Mouse (Mus musculus) Muller cell, postnatal 12 days (primary cell): ENCODE data around the gene Scrn1.
A peak's percentile ranks its signal among the peaks of the same experiment; 100 is the strongest.

Source experiments
- DNase-seq: peaks from one replicate; pipeline ENCODE4 v3.0.0-alpha.2; 2015; ENCODE audit errors: inconsistent ontology term

Scrn1 gene

GRCm38 (mm10) chr6:54531048-54531481, 35.2 kb downstream of the Scrn1 start:
- peak; percentile 58 for DNase-seq

- DNase-seq = no peak
These were observed 36.1 kb downstream of the Scrn1 start for GRCm38 (mm10) chr6:54530182-54530581.

GRCm38 (mm10) chr6:54528666-54529065, 37.6 kb downstream of the Scrn1 start:
- no peak for DNase-seq

GRCm38 (mm10) chr6:54518758-54519157, 47.5 kb downstream of the Scrn1 start:
- DNase-seq = no peak

GRCm38 (mm10) chr6:54516512-54517134, 49.7 kb downstream of the Scrn1 start:
- DNase-seq = no peak

- no peak for DNase-seq
These were observed 54.0 kb downstream of the Scrn1 start for GRCm38 (mm10) chr6:54512256-54512655.

- no peak for DNase-seq
These were observed 57.0 kb downstream of the Scrn1 start for GRCm38 (mm10) chr6:54509264-54509663.

GRCm38 (mm10) chr6:54508256-54508793, 58.0 kb downstream of the Scrn1 start:
- DNase-seq = no peak

GRCm38 (mm10) chr6:54507808-54508207, 58.5 kb downstream of the Scrn1 start:
- DNase-seq = no peak

- peak; percentile 35 for DNase-seq
These were observed 59.3 kb downstream of the Scrn1 start for GRCm38 (mm10) chr6:54507002-54507401.

- DNase-seq = no peak
These were observed 60.0 kb downstream of the Scrn1 start for GRCm38 (mm10) chr6:54506318-54506717.

GRCm38 (mm10) chr6:54502661-54503115, 63.6 kb downstream of the Scrn1 start:
- no peak for DNase-seq

- DNase-seq = no peak
These were observed 70.1 kb downstream of the Scrn1 start for GRCm38 (mm10) chr6:54496214-54496613.

GRCm38 (mm10) chr6:54494612-54495398, 71.5 kb downstream of the Scrn1 start:
- no peak for DNase-seq

- no peak for DNase-seq
These were observed 72.2 kb downstream of the Scrn1 start for GRCm38 (mm10) chr6:54494097-54494496.

- no peak for DNase-seq
These were observed 75.2 kb downstream of the Scrn1 start for GRCm38 (mm10) chr6:54491074-54491473.

- DNase-seq = no peak
These were observed 80.2 kb downstream of the Scrn1 start for GRCm38 (mm10) chr6:54485973-54486569.

GRCm38 (mm10) chr6:54485435-54485901, 80.8 kb downstream of the Scrn1 start:
- DNase-seq = no peak

GRCm38 (mm10) chr6:54485000-54485399, 81.3 kb downstream of the Scrn1 start:
- DNase-seq = no peak

- no peak for DNase-seq
These were observed 84.7 kb downstream of the Scrn1 start for GRCm38 (mm10) chr6:54481390-54482112.

- no peak for DNase-seq
These were observed 87.5 kb downstream of the Scrn1 start for GRCm38 (mm10) chr6:54478646-54479324.
